Mouse (Mus musculus): ENCODE data around the gene Acyp2. TPM values are rescaled to one million over a fixed set of nuclear protein-coding genes. Genes with fewer than 3 reads are reported as not detected.
A peak's percentile ranks its signal among the peaks of the same experiment; 100 is the strongest.

Acyp2 gene
- polyA plus RNA-seq, 1 experiment from 2014 or later, result 22.4 TPM

DNA sequence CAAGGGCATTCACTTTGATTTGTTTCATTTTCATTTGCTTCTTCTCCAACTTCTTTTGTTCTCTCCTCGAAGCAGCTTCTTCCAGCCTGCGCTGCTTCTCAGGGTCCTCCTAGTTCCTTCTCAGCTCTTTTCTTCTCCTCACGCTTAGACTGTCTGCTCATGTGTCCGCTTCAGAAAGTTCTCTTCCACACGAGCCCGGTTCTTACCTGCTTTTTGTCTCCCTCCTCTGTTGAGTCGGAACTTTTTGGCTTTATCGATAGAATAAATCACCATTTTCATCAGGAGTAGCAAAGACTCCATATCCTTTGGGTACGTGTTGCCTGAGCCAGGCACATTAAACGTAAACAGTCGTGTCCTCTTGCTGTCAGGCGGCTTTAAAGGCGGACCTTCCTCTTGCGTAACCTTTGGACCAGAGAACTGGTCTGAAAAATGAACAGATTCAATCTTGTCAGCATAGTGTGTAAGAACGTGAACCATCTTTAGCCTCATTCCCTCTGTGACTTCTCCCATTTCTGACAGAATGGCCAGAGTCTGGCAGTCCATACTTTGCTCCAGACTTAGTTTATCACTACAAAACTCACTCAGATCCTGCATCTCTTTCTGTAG, 76.5 kb downstream of the Acyp2 start:
- Histone ChIP-seq H3K4me2 (peak overlapping the region; percentile 25; the same call in 1 of the 2 replicates), H3K36me3 (no peaks in the 10 kb centered on the region), H3K4me3 (replicated peaks) (no peak overlapping the region), H3K9me3 (replicated peaks) (no peaks in the 10 kb centered on the region), H3K27ac (no peak overlapping the region), H3K27me3 (no peaks in the 10 kb centered on the region), H3K9ac (no peak overlapping the region), H3K4me1 (no peaks in the 10 kb centered on the region)
- no peak for ATAC-seq (replicated peaks; ENCODE audit: low FRiP score)
- 80% methylated on average over 15 of the region's 15 CpGs for whole genome bisulfite sequencing

DNA sequence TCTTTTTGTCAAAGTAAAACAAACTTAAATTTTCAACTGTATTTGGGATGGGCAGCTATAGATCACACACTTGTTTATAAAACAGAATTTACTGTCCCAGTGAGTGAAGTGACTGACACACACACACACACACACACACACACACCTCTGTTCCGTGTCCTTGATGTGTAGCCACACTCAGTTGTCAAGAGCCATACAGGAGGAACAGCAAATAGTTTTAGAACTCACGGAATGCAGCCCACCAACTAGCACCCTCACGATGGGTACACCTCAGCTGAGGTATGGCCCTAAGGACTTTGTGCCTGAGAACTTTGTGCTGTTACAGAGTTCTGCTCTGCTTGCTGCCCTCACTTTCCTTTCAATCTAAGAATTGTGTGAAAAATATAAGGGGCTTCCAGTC, 78.8 kb downstream of the Acyp2 start:
- Histone ChIP-seq H3K27ac (no peak overlapping the region), H3K4me3 (replicated peaks) (no peak overlapping the region), H3K9me3 (replicated peaks) (no peaks in the 10 kb centered on the region), H3K36me3 (no peaks in the 10 kb centered on the region), H3K4me1 (no peaks in the 10 kb centered on the region), H3K9ac (no peak overlapping the region), H3K27me3 (no peaks in the 10 kb centered on the region), H3K4me2 (no peak overlapping the region)
- WGBS, result 89% methylated on average over 3 of the region's 3 CpGs
- ATAC-seq (replicated peaks; ENCODE audit: low FRiP score), result no peak

DNA sequence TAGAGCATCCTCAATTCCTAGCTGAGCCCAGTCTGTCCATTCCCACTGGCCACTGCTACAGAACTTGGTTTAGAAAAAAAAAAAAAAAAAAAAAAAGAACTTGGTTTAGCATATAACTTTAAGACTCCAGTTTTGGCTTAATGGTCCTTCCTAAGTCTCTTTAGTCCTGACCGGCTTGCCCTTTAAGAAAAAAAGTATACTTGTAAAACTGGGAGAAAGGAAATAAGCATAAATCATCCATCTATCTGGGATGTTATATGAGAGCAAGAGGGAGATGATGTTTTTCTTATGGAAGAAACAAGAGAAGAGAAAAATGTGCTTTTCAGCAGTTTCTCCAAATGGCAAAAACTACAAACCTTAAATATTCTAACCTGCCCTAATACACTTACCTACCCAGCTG, 89.2 kb downstream of the Acyp2 start:
- WGBS, result 45% methylated on average over 1 of the region's 1 CpGs
- H3K36me3 ChIP-seq, result no peaks in the 10 kb centered on the region
- H3K4me2 ChIP-seq, result no peak overlapping the region
- H3K4me1 ChIP-seq, result no peaks in the 10 kb centered on the region
- H3K9me3 ChIP-seq (replicated peaks), result no peaks in the 10 kb centered on the region
- peak; percentile 73; the same call in 1 of the 2 replicates for ATAC-seq (replicated peaks; ENCODE audit: low FRiP score)
- no peak overlapping the region for H3K9ac ChIP-seq
- peak overlapping the region; percentile 69 for H3K27ac ChIP-seq
- H3K4me3 ChIP-seq (replicated peaks), result no peak overlapping the region
- H3K27me3 ChIP-seq, result no peaks in the 10 kb centered on the region

DNA sequence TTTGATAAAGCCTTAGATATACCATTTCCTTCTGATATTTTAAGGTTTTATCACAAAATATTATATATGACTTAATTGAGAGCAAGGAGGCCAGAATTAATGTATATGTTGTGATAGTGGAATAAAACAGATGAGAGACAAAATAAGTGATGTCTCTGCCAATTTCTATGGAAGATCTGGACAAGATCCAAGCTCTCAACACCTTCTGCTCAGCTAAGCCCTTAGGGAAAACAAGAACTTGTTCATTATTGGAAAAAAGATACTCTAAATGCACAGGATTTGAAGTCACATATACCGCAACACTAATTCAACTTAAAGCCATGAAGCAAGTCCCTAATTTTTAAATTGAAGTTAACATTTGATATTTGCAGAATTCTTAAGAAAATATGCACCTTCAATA, 96.0 kb downstream of the Acyp2 start:
- Histone ChIP-seq H3K27me3 (no peaks in the 10 kb centered on the region), H3K9ac (no peak overlapping the region), H3K4me1 (no peaks in the 10 kb centered on the region), H3K36me3 (no peaks in the 10 kb centered on the region), H3K9me3 (replicated peaks) (no peaks in the 10 kb centered on the region), H3K4me3 (replicated peaks) (no peak overlapping the region), H3K27ac (no peak overlapping the region), H3K4me2 (no peak overlapping the region)
- ATAC-seq (replicated peaks; ENCODE audit: low FRiP score), result no peak
- 100% methylated on average over 1 of the region's 1 CpGs for WGBS

DNA sequence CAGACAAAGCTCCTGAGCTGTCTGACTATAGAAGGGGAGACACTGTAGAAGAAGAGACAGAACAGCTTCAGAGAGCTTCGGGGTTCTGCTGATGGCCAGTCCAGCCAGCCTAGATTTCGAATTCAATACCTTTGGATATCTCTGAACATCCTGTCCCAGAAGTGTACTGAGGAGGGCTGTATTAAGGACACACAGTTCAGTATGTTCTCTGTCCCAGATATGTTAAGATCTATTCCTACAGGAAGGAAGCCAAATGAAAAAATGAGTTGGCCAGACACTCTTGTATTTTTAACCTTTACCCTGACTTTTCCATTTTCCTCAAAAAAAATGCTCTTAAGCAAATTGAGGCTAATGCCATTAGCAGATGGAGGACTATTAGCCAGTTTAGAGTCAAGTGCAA, 132.3 kb downstream of the Acyp2 start:
- Histone ChIP-seq H3K4me3 (replicated peaks) (no peak overlapping the region), H3K4me1 (no peaks in the 10 kb centered on the region), H3K27me3 (no peaks in the 10 kb centered on the region), H3K9me3 (replicated peaks) (no peaks in the 10 kb centered on the region), H3K36me3 (no peaks in the 10 kb centered on the region), H3K9ac (no peak overlapping the region), H3K4me2 (no peak overlapping the region), H3K27ac (no peak overlapping the region)
- ATAC-seq (replicated peaks; ENCODE audit: low FRiP score), result no peak
- WGBS, result 75% methylated on average over 2 of the region's 2 CpGs

DNA sequence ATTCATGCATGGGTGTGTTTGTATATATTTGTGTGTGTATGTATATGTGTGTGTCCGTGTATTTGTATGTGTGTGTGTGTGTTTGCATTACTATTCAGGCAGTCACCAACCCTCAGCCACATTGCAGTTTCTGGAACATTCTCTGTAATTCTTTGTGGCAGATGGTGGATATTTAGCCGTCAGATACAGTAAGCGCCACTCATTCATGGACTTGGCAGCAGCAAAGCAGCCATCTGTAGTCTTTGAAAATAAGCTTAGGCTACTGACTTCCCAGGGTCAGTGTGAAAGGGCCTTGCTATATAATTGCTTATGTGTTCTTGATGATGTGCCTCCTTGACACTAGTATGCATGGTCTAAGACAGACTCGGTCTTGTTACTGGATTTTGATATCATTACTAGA, 141.2 kb downstream of the Acyp2 start:
- no peak overlapping the region for H3K4me3 ChIP-seq (replicated peaks)
- H3K9ac ChIP-seq, result no peak overlapping the region
- H3K36me3 ChIP-seq, result no peaks in the 10 kb centered on the region
- no peaks in the 10 kb centered on the region for H3K27me3 ChIP-seq
- 91% methylated on average over 4 of the region's 4 CpGs for WGBS
- no peak overlapping the region for H3K4me2 ChIP-seq
- no peaks in the 10 kb centered on the region for H3K9me3 ChIP-seq (replicated peaks)
- no peaks in the 10 kb centered on the region for H3K4me1 ChIP-seq
- H3K27ac ChIP-seq, result no peak overlapping the region
- ATAC-seq (replicated peaks; ENCODE audit: low FRiP score), result no peak

DNA sequence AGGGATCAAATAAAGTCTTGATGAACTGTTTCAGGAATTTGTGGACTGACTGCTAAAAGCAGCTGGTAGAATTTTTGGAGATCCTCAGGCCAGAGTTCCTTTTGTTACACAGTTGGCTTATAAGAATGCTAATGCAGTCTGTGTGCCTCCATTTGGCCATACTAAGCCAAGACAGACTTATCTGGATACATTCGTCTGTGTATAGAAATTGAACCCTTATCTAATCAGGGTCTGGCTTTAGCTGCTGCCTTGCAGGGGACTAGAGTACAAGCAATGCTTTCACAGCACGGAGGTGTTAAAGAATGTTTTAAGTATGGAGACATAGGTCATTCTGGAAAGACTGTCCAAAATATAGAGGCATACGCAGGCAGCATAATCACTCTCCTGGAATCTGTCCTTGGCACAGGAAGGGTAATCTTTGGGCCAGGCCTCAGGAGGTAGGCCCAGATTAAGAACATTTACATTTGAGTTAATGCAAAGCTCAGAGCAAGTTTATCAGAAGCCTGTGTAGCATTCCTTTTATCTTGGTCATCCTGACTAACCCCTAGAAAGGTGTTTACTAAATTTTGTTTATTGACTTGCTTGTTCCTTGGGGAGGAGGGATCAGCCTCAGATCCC, 150.5 kb downstream of the Acyp2 start:
- ATAC-seq (replicated peaks; ENCODE audit: low FRiP score), result no peak

DNA sequence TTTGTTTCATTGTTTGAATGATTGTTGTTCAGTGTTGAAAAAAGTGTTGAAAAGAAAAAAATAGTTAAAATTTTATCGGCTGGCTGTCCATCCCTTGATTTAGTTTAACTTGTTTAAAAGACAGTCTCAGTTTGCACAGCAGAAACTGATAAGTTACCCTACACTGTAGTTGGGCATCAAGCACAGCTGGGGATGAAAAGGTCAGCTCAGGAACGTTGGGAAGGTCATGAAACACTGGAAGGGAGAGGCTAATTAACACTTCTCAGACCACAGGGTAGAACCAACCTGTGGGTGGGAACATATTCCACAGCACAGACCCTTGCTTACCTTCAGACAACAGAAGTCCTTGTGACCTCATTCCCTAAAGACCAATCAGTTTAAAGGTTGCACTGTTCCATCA, 152.2 kb downstream of the Acyp2 start:
- no peak for ATAC-seq (replicated peaks; ENCODE audit: low FRiP score)
- 49% methylated on average over 2 of the region's 2 CpGs for WGBS
- H3K4me1 ChIP-seq, result no peaks in the 10 kb centered on the region
- H3K27ac ChIP-seq, result no peak overlapping the region
- no peaks in the 10 kb centered on the region for H3K9me3 ChIP-seq (replicated peaks)
- no peaks in the 10 kb centered on the region for H3K27me3 ChIP-seq
- H3K36me3 ChIP-seq, result no peaks in the 10 kb centered on the region
- H3K4me3 ChIP-seq (replicated peaks), result no peak overlapping the region
- no peak overlapping the region for H3K4me2 ChIP-seq
- H3K9ac ChIP-seq, result no peak overlapping the region

More for the DNA sequence above, 150.5 kb downstream of the Acyp2 start:
- Histone ChIP-seq H3K9me3 (replicated peaks) (no peaks in the 10 kb centered on the region), H3K4me3 (replicated peaks) (no peak overlapping the region), H3K27ac (no peak overlapping the region), H3K4me1 (no peaks in the 10 kb centered on the region), H3K27me3 (no peaks in the 10 kb centered on the region), H3K4me2 (no peak overlapping the region), H3K36me3 (no peaks in the 10 kb centered on the region), H3K9ac (no peak overlapping the region)
- WGBS, result 85% methylated on average over 3 of the region's 3 CpGs

DNA sequence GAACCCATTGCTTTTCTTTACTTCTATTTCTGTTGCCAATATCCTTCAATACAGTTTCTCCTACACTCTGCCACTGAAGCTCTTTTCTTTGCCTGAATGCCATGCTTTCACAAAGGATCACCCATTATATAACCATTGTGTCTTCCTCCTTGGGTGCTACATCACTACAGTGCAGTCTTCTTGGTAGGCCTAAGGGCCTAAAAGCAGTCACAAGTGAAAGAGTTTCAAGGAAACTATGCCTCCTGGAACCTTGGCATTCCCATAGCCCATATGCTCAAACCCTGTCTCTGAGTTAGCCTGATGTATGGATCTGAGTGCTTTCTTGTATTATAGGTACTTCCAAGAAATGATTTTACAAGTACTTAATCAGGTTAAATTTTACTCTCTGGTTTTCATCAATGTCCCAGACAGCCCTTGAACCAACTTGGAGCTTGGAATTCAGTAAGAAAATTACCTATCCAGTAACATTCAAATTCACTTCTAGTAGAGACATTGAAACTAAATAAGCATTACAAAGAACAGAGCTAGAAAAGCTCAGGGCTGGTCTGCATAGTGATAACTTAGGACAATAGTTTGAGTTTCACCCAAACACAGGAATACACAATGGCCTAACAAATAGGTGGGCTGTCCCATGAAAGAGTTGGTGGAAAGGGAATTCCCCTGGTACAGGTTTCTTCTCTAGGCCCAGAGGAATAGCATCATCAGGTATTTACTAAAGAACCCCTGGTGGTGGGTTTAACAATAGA, 157.7 kb downstream of the Acyp2 start:
- no peak overlapping the region for H3K9ac ChIP-seq
- H3K27ac ChIP-seq, result no peak overlapping the region
- H3K9me3 ChIP-seq (replicated peaks), result no peaks in the 10 kb centered on the region
- H3K4me1 ChIP-seq, result no peaks in the 10 kb centered on the region
- H3K27me3 ChIP-seq, result no peaks in the 10 kb centered on the region
- ATAC-seq (replicated peaks; ENCODE audit: low FRiP score), result no peak
- no peak overlapping the region for H3K4me2 ChIP-seq
- H3K4me3 ChIP-seq (replicated peaks), result no peak overlapping the region
- H3K36me3 ChIP-seq, result no peaks in the 10 kb centered on the region

DNA sequence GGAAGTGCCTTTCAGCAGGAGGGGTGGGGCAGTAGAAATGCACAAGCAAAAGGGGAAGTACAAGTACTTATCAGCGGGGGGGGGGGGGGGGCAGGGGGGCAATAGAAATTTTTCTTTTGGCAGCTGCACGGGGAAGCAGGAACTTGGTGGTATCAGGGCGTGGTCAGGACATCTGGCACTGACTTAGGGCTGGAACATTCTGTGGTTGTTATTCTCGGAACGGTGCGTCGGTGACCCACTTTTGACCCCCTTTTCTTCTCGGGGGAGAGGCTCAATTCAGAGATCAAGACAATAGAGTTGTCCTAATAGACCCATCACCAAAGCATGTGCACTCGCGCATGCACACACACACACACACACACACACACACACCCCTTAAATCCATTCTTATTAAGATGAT, 161.2 kb downstream of the Acyp2 start:
- 86% methylated on average over 8 of the region's 10 CpGs for WGBS
- Histone ChIP-seq H3K9me3 (replicated peaks) (no peaks in the 10 kb centered on the region), H3K27ac (no peak overlapping the region), H3K4me1 (no peaks in the 10 kb centered on the region), H3K4me3 (replicated peaks) (no peak overlapping the region), H3K36me3 (no peaks in the 10 kb centered on the region), H3K9ac (no peak overlapping the region), H3K27me3 (no peaks in the 10 kb centered on the region), H3K4me2 (no peak overlapping the region)
- ATAC-seq (replicated peaks; ENCODE audit: low FRiP score), result no peak

DNA sequence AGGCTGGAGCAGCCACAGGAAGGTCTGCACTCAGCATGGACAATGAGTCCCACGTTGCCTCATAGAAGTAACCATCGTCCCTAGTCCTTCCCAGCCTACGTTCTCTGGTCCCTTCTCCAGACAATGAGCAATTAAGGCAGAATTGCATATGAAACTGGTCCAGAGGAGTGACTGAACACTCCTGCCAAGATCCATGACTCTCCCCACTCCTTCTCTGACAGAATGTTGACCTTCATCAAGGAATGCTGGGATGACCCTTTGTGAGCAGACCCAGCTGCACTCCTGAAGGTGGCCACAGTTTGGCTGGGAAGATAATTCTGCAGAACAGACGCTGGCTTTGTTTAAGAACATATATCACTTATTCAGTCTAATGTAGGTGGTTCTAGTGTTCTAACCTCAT, 166.1 kb downstream of the Acyp2 start:
- 65% methylated on average over 4 of the region's 4 CpGs for WGBS
- Histone ChIP-seq H3K4me1 (no peaks in the 10 kb centered on the region), H3K27me3 (no peaks in the 10 kb centered on the region), H3K9me3 (replicated peaks) (no peaks in the 10 kb centered on the region), H3K9ac (no peak overlapping the region), H3K4me2 (no peak overlapping the region), H3K27ac (no peak overlapping the region), H3K4me3 (replicated peaks) (no peak overlapping the region), H3K36me3 (no peaks in the 10 kb centered on the region)
- no peak for ATAC-seq (replicated peaks; ENCODE audit: low FRiP score)

DNA sequence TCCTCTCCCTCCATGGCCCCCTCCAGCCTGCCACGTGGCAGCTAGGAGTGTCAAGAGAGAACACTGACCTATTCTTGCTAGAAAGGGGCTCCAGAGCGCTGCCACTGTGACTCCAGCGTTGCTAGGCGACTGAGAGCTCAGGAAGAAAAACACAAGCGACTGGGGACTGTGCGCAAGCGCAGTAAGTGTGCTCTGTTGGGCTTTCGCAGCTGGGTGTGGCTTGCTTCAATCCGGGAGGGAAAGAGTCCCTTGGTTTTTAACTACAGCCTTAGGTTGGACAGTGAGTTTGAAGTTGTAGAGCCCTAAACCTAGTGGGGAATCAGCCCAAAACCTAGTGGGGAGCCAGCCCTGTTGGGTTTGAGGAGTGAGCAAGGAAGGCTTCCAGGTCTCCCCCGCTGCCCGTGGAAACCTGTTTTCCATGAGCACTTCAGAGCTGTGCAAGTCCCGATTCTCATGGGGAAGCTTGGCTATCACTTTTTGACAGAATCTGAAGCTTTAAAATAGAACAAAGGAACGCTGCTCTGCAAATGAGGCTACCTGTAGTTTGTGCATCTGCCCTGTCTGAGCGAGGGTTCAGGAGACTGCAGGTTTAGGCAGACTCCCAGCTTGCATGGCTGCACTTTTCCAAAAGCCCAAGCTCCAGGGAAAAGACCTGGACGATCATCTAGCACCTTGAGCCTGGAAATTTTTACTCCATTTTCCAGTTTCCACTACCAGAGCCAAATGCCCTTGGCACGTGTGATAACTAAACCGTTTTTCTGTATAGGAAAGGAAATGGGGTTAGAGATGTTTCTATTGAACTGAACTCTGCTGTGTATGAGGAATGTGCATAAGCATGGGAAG, 177.4 kb downstream of the Acyp2 start, which contains the start of gene 4930505A04Rik:
Gene 4930505A04Rik (minus strand): TSS at position 77 of the 843 bp plus-strand sequence.
- Histone ChIP-seq H3K4me1 (peaks cover 12% of the 10 kb centered on the region; the same call in 1 of the 2 replicates), H3K36me3 (no peaks in the 10 kb centered on the region), H3K9ac (peak within 1 kb of the TSS; percentile 53), H3K4me3 (replicated peaks) (peak within 1 kb of the TSS; percentile 51), H3K4me2 (peak within 1 kb of the TSS; percentile 70), H3K27me3 (no peaks in the 10 kb centered on the region), H3K27ac (peak within 1 kb of the TSS; percentile 69; the same call in 1 of the 2 replicates), H3K9me3 (replicated peaks) (no peaks in the 10 kb centered on the region)
- ATAC-seq (replicated peaks; ENCODE audit: low FRiP score), result peak; percentile 99
- 7% methylated on average over 17 of the region's 17 CpGs for whole genome bisulfite sequencing
